Mouse (Mus musculus): ENCODE measurements around the gene Olfr1076.
"Not testable (repeated sequence)": the region's sequence is repeated elsewhere in the genome, so short reads cannot be mapped to it uniquely, and the experiment has no call there.

The Olfr1076 gene

GRCm38 (mm10) chr2:86508161-86508560 lies at the start of gene Olfr1076:
TSS of gene Olfr1076 (plus strand) at chr2:86508461.
- DNase-seq (ENCODE audit: low read depth, low spot score): no peak

GRCm38 (mm10) chr2:86460434-86460833 lies 47.8 kb upstream of the Olfr1076 start:
- no peak for DNase-seq (ENCODE audit: low read depth, low spot score)

GRCm38 (mm10) chr2:86464442-86465109 lies 43.7 kb upstream of the Olfr1076 start:
- DNase-seq (ENCODE audit: low read depth, low spot score): peak; percentile 10

GRCm38 (mm10) chr2:86487286-86487685 lies 21.0 kb upstream of the Olfr1076 start, which contains the start of gene Olfr228:
TSS of gene Olfr228 (minus strand) at chr2:86487386.
- no peak for DNase-seq (ENCODE audit: low read depth, low spot score)

- DNase-seq (ENCODE audit: low read depth, low spot score): no peak
These were observed 22.7 kb downstream of the Olfr1076 start for GRCm38 (mm10) chr2:86530991-86531390.

GRCm38 (mm10) chr2:86542380-86542779 lies 34.1 kb downstream of the Olfr1076 start, which contains the start of gene Olfr1079:
TSS of gene Olfr1079 (minus strand) at chr2:86542480.
- no peak for DNase-seq (ENCODE audit: low read depth, low spot score)

- DNase-seq (ENCODE audit: low read depth, low spot score): not testable (repeated sequence)
These were observed 49.9 kb downstream of the Olfr1076 start, which contains the start of gene Olfr1080 for GRCm38 (mm10) chr2:86558135-86558534. TSS of gene Olfr1080 (minus strand) at chr2:86558235.

Data from CD4-positive, CD25-positive, alpha-beta regulatory T cell, adult 2 months (primary cell).